Mouse (Mus musculus) kidney, adult 8-10 months (tissue): ENCODE results near the gene Htr5b.

ENCODE experiments used
- DNase-seq, 2 experiments: peaks; one replicate each; pipeline ENCODE4 v3.0.0; 2022

Gene Htr5b

DNA sequence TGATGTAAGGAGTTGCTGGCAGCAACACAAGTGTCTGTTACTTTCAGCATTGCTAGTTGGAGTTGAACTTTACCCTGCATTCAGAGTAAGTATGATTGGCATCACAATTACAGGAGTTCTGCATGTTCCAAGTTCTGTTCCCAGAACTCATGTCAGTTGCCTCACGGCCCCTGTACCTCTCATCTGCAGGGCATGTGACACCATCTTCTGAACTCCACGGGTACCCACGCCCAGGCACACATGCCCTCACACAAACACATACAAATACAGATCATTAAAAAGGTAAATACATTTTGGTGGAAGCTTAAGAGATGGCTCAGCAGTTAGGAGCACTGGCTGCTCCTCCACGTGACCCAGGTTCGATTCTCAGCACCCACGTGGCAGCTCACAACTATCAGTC is 41.5 kb downstream of the Htr5b start:
- DNase-seq, result no peak

DNA sequence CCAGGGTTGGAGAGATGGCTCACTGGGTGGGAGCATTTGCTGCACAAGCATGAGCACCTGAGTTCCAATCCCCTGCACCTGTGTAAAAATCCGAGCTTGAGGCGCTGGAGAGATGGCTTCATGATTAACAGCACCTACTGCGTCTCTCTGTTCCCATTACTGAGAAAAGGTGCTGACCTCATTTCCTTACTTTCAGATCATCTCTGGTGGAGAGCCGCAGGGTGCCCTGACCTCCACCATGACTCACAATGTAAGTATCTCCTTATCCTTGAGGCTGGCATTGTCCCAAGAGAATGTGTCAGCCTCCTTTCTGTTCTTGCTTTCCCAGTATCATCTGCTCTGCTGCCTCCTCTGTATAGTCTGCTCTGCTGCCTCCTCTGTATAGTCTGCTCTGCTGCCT is 45.2 kb downstream of the Htr5b start:
- DNase-seq, result no peak

DNA sequence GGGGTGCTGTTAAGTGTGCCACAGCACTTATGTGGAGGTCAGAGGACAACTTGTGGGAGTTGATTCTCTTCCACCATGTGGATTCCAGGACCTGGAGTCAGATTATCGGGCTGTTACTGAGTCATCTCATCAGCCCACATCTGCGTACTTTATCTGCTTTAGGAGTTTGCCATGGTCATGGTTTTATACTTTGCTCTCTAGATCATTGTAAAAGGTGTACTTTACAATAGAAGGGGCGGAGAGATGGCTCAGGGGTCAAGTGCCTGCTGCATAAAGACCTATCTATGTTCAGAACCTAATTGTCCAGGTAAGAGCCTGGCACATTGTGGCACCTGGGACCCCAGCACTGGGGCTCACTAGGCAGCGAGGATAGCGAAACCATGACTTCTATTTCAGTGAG is 48.9 kb downstream of the Htr5b start:
- no peak for DNase-seq

DNA sequence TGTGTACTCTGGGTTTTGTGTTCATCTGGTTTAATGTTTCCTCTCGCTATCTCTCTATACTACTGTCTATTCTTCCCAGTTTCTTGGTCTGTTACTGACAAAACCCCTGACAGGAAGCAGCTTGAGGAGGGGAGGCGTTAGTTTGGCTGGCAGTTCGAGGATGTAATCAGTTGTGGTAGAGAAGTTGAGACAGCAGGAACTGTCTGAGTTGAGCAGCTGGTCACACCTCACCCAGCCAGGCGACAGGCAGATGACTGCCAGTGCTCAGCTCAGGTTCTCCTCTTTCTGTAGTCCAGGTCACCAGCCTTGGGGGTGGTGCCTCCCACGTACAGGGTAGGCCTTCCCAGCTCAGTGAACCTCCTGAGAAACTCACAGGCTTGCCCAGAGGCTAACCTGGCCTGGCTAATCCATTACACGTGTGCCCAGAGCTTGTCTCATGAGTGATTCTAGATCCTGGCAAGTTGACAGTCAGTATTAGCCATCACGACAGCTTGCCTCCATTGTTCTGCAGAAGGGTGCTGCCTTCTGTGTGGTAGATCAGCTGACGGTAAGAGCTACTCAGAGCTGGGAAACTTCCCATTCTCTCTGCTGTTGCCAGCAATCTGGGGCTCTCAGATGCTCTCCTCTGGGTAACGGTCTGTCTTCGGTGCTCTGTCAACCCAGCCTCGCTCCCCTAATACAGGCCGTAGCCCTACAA is 49.8 kb downstream of the Htr5b start:
- no peak for DNase-seq

DNA sequence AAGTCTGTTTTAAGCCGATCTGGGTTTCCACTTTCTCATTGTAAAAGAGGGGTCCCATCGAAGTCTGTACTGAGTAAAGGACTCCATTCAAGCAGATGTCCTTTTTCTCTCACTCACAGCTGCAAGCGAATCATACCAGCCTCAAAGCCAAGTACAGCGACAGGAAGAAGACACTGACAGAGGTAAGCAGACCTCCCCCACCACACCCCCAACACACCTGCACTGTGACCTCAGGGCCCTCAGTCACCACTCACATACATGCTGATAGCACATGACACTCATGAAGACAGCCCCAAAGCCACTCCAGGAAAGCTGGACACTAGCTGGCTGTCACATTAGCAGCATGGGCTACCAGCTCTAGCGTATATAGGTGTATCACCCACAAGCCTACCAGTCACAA is 50.5 kb downstream of the Htr5b start:
- no peak for DNase-seq

DNA sequence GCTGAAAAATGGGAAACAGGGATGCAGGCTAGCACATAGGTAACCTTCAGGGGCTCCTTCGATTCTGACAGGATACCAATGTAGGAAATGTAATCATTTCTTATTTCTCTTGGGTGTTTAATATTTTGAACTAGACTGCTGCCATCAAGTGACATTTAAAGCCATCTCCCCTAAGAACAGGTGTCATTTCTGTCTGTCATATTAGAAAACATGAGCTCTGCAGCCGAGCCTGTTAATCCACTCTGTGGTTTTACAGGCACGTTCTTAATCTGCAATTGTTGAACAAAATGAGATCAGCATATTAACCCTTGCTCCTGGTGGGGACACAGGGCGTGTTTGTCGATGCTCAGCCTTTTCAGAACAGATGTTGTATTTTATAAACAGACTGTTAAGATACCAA is 56.8 kb downstream of the Htr5b start:
- no peak for DNase-seq

DNA sequence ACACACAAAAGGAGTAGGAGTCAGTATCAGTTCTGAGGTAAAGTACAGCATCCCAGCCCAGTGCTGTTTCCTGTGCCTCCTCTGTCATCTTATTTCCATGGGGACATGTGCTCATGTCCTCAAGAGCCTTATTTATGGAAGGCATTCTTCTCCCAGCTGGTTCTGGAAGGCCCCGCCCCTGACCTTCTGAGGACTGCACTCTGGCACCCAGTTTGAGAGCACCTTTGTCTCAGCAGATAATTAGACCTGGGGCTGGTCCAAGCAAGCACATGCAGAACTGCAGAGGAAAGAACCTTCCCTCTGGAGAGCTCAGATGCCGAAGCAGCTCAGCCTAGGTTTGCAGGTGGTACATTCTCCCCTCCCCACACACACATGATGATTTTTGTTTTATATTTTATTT is 60.0 kb downstream of the Htr5b start:
- DNase-seq, result peak; percentile 11 to 16

DNA sequence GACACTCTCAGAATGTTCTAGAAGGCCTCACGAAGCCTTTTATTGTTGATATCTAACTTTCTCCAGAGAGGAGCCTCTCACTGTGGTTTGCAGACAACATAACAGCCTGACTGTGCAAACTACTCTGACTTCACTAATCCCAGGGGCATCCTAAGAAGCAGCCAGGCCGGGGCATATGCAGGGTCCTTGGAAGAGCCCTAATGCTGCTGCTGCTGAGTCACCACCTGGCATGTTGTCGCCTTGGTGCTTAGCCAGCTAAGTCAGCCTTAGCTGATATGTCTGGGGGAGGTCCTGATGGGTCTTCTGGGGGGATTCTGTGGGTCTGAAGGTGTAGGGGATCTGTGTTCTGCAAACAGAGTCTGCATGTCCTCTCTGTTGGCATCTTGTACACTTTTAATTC is 62.0 kb downstream of the Htr5b start:
- DNase-seq, result no peak

DNA sequence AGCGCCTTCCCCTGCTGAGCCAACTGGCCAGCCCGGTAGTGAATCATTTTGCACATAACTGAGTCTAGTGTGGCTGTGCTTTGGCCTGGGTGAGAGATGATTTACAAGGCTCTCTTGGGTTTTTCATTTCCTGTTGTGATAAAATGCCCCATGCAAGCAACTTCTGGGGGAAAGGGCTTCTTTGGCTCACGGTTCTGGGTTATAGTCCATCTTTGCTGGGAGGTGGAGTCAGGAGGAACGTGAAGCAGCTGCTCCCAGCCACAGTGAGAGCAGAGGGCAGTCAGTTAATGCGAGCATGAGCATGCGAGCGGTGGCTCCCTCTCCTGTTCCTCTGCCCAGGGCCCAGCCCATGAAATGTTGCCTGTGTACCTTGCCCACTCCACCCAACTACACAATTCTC is 64.5 kb downstream of the Htr5b start:
- peak; percentile 74 to 85 for DNase-seq

DNA sequence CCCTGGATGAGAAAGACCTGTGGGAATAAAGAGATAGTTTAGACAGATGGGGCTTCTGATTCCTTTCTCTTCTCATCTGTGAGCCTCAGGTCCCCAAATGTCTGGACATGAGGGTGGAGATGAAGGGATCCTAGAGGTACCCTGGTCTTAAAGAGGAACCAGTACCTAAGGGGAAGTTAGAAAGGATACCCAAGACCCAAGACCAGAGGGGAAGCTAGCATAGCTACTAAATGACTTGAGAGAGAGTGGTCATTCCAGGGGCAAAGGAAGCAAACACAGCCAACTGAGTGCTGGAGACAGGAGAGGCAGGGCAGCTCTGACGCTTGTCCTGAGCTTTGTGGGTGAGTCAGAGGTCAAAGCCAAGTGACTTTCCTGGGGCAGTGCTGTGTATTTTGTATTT is 65.6 kb downstream of the Htr5b start:
- DNase-seq, result no peak

DNA sequence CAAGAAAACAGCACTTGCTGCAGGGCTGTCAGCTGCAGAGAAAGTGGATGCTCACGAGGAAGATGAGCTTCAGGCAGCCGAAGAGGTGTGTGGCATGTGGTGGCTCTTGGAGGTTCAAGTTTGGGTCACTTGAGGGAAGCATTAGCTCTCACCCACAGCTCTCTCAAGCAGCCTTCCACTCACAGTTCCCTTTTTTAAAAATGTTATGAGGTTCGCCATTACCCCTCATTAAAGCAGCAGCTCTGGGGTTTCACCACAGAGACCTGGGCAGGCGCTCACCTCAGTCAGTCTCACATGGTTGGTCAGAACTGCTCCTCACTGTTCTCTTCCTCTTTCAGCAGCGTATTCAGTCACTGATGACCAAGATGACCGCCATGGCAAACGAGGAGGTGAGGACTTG is 66.4 kb downstream of the Htr5b start:
- no peak for DNase-seq

DNA sequence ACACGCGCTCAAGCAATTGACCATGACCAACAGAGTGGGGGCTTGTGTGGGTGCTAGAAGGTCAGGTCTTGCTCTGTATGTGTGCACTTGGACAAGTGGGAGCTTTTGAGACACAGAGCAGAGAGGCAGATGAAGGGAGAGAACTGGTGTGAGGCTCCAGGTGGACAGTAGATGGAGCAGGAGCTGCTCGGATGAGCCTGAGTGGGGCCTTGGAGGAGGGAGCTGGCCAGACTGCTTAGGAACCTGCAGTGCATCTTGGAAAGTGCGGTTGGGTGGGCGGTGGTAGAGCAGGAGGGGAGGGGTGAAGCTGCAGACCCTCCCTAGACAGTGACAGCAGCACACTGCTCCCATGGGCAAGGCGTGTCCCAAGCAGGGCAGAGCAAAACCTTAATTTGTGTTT is 68.2 kb downstream of the Htr5b start:
- DNase-seq, result no peak
